Mouse (Mus musculus) liver, embryonic 14.5 days (tissue): Measurements from ENCODE around the gene Fbxw24. TPM values are rescaled to one million over a fixed set of nuclear protein-coding genes. Genes with fewer than 3 reads are reported as not detected.
"Not testable (repeated sequence)": the region's sequence is repeated elsewhere in the genome, so short reads cannot be mapped to it uniquely, and the experiment has no call there.

ENCODE experiments used
- ATAC-seq: fragments of 200-750 bp; cut with Nextera tagmentation; 2 replicates; pipeline ENCODE4 v1.8.0; 2017; ENCODE audit warnings: moderate number of reproducible peaks, mild to moderate bottlenecking, moderate library complexity; ENCODE audit not compliant: insufficient read depth
- DNase-seq, 3 experiments: peaks; one replicate each; pipeline ENCODE4 v3.0.0-alpha.2; 2012 to 2013; ENCODE audit warnings: low read depth in 3 of 3, low spot score in 3 of 3
- H3K27ac ChIP-seq: fragments of 300-500 bp; sonication (generic); 2 replicates; pipeline ENCODE4 v1.5.1; 2014; ENCODE audit warnings: moderate library complexity, mild to moderate bottlenecking, control low read depth, inconsistent platforms
- H3K27me3 ChIP-seq: fragments of 300-500 bp; sonication (generic); 2 replicates; pipeline ENCODE4 v1.6.1; 2014; ENCODE audit warnings: mild to moderate bottlenecking, low read length, moderate library complexity; ENCODE audit not compliant: control insufficient read depth, insufficient read depth
- H3K36me3 ChIP-seq: fragments of 300-500 bp; sonication (generic); replicated peaks from 2 replicates; pipeline ENCODE4 v1.6.1; 2014; ENCODE audit warnings: low read depth; ENCODE audit not compliant: control insufficient read depth, insufficient read depth
- H3K4me1 ChIP-seq, 2 experiments: fragments of 200-500 bp in 1 of 2; fragments of 300-500 bp in 1 of 2; sonication (generic) in 1 of 2; replicated peaks; 2 replicates each; pipeline ENCODE4 v1.6.1; 2012 to 2014; ENCODE audit warnings: antibody characterized with exemption in 1 of 2, inconsistent platforms in 1 of 2, low read length in 1 of 2; ENCODE audit not compliant: control insufficient read depth in 2 of 2, insufficient read depth in 2 of 2
- H3K4me2 ChIP-seq: fragments of 300-500 bp; sonication (generic); 2 replicates; pipeline ENCODE4 v1.6.1; 2014; ENCODE audit warnings: low read depth, mild to moderate bottlenecking, control low read depth, moderate library complexity
- H3K4me3 ChIP-seq, 2 experiments: fragments of 200-500 bp in 1 of 2; fragments of 300-500 bp in 1 of 2; sonication (generic) in 1 of 2; 2 replicates each; pipeline ENCODE4 v1.5.1; 2012 to 2014; ENCODE audit warnings: low read depth in 2 of 2, low read length in 2 of 2, mild to moderate bottlenecking in 2 of 2, control low read depth in 1 of 2, inconsistent platforms in 1 of 2, moderate library complexity in 1 of 2; ENCODE audit not compliant: insufficient read depth in 1 of 2
- H3K9ac ChIP-seq: fragments of 300-500 bp; sonication (generic); replicated peaks from 2 replicates; pipeline ENCODE4 v1.6.1; 2014; ENCODE audit warnings: mild to moderate bottlenecking, control low read depth, moderate library complexity
- H3K9me3 ChIP-seq: fragments of 300-500 bp; sonication (generic); 2 replicates; pipeline ENCODE4 v1.6.1; 2016; ENCODE audit warnings: low read length, mixed read lengths; ENCODE audit not compliant: control insufficient read depth
- CTCF ChIP-seq: IDR thresholded peaks from 2 replicates; pipeline ENCODE4 v1.5.1; 2016; ENCODE audit warnings: antibody characterized with exemption, low read depth, control low read depth
- EP300 ChIP-seq: IDR thresholded peaks from 2 replicates; pipeline ENCODE4 v1.6.1; 2016; ENCODE audit warnings: antibody characterized with exemption, low read depth
- WGBS: fragments of 180-500 bp; shearing (Covaris S2); extraction: QIAGEN DNeasy Blood & Tissue Kit; methylation state at CpG from one replicate; pipeline ENCODE4 v1.1.7; 2014; ENCODE audit not compliant: insufficient replicate concordance; 5-methylcytosine and 5-hydroxymethylcytosine counted together
- polyA plus RNA-seq, 2 experiments: library from polyadenylated mRNA; depleted of rRNA in 1 of 2; stranded (reverse) in 1 of 2; unstranded in 1 of 2; fragments of >200 nt; fragmentation: Nextera tagmentation in 1 of 2; extraction: Ambion mirVana in 1 of 2; gene quantifications; 2 replicates each; pipeline versions ENCODE4 v1.2.1 to v1.2.3; 2012 to 2014

Fbxw24 gene
- polyA plus RNA-seq (2012; rRNA removed) (not detected in 2 replicates), polyA plus RNA-seq (2014; fragmentation: Nextera tagmentation; extraction: Ambion mirVana) (not detected in 2 replicates)

- H3K4me1 ChIP-seq, H3K36me3 ChIP-seq, H3K27ac ChIP-seq, H3K4me3 ChIP-seq, ATAC-seq, H3K4me2 ChIP-seq, H3K27me3 ChIP-seq, DNase-seq, H3K9me3 ChIP-seq, H3K9ac ChIP-seq: not testable (repeated sequence)
- WGBS = 52% methylated on average over 2 of the region's 2 CpGs
Observed at GRCm38 (mm10) chr9:109625957-109626356, at the start of gene Fbxw24. Fbxw24 (minus strand) TSS chr9:109626057.

GRCm38 (mm10) chr9:109664552-109664951 lies 38.7 kb upstream of the Fbxw24 start, which contains the start of gene Fbxw25:
Fbxw25 (minus strand) TSS chr9:109664652.
- H3K27ac ChIP-seq, ATAC-seq, H3K9ac ChIP-seq, H3K4me1 ChIP-seq, DNase-seq, H3K9me3 ChIP-seq, H3K36me3 ChIP-seq, H3K4me2 ChIP-seq, H3K4me3 ChIP-seq, H3K27me3 ChIP-seq: not testable (repeated sequence)
- 48% methylated on average over 2 of the region's 2 CpGs for WGBS

- H3K4me3 ChIP-seq, H3K9ac ChIP-seq, H3K36me3 ChIP-seq, H3K4me2 ChIP-seq, DNase-seq, H3K9me3 ChIP-seq, ATAC-seq, H3K27me3 ChIP-seq, H3K4me1 ChIP-seq, H3K27ac ChIP-seq: not testable (repeated sequence)
- 29% methylated on average over 5 of the region's 5 CpGs for WGBS
Observed at GRCm38 (mm10) chr9:109606837-109607236, 19.0 kb downstream of the Fbxw24 start.

GRCm38 (mm10) chr9:109602128-109602527 lies 23.7 kb downstream of the Fbxw24 start:
- H3K9ac ChIP-seq, H3K9me3 ChIP-seq, H3K27ac ChIP-seq, H3K27me3 ChIP-seq, H3K4me2 ChIP-seq, H3K36me3 ChIP-seq, H3K4me3 ChIP-seq, ATAC-seq, DNase-seq, H3K4me1 ChIP-seq: not testable (repeated sequence)
- peak; percentile 53 for TF ChIP-seq CTCF
- 47% methylated on average over 2 of the region's 2 CpGs for WGBS

- ATAC-seq (no peak), DNase-seq (no peak)
- H3K4me1 ChIP-seq = no peaks in the 10 kb centered on the region
- H3K4me3 ChIP-seq = no peak overlapping the region
- H3K9ac ChIP-seq = no peak overlapping the region
- H3K9me3 ChIP-seq = no peaks in the 10 kb centered on the region
- H3K27ac ChIP-seq = no peak overlapping the region
- no peak for TF ChIP-seq CTCF
- TF ChIP-seq EP300 = no peak
- H3K4me2 ChIP-seq = no peak overlapping the region
- no peaks in the 10 kb centered on the region for H3K36me3 ChIP-seq
- H3K27me3 ChIP-seq = no peaks in the 10 kb centered on the region
Observed at GRCm38 (mm10) chr9:109597226-109597625, 28.6 kb downstream of the Fbxw24 start.

- no peak for ATAC-seq
- Histone ChIP-seq H3K9me3 (no peaks in the 10 kb centered on the region), H3K27ac (no peak overlapping the region), H3K4me3 (no peak overlapping the region), H3K9ac (no peak overlapping the region), H3K4me1 (no peaks in the 10 kb centered on the region), H3K4me2 (no peak overlapping the region), H3K36me3 (no peaks in the 10 kb centered on the region), H3K27me3 (no peaks in the 10 kb centered on the region)
- TF ChIP-seq CTCF (no peak), EP300 (no peak)
- DNase-seq = no peak
- WGBS = 61% methylated on average over 2 of the region's 2 CpGs
Observed at GRCm38 (mm10) chr9:109594866-109595265, 31.0 kb downstream of the Fbxw24 start.

GRCm38 (mm10) chr9:109568162-109568561 lies 57.7 kb downstream of the Fbxw24 start, which contains the start of gene Fbxw15:
Fbxw15 (minus strand) TSS chr9:109568262.
- 70% methylated on average over 4 of the region's 4 CpGs for WGBS
- not testable (repeated sequence) for H3K4me1 ChIP-seq

More at GRCm38 (mm10) chr9:109568162-109568561, 57.7 kb downstream of the Fbxw24 start, which contains the start of gene Fbxw15:
- H3K27me3 ChIP-seq, H3K4me2 ChIP-seq, H3K9ac ChIP-seq, ATAC-seq, H3K36me3 ChIP-seq, H3K4me3 ChIP-seq, DNase-seq, H3K9me3 ChIP-seq, H3K27ac ChIP-seq: not testable (repeated sequence)
